Mouse (Mus musculus): ENCODE measurements at regions not wholly inside any gene's neighbourhood (a gene's known extent, or its start where the extent isn't known, plus 50 kb on each side); places are given as distances from the start of the nearest gene placed in this dataset.

DNA sequence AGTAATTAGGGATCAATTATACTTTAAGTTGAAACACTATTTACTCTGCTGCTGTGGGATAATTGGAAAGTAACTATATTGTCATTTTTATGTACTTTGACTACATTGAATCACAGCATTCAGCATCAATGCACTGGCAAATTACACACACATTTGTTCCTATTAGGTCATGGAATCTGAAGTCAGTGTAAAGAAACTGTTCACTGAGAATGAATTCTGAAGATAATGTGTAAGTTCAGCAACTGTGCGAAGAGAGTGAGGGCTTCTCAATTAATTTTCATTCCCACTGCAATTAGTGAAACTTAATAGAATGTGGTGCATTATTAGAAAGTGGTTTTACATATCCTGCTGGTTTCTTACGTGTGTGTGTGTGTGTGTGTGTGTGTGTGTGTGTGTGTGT, 735.6 kb downstream of the Pdha2 start:
- Histone ChIP-seq H3K27me3 (ENCODE audit: control insufficient read depth, insufficient read depth, low read depth, low read length) (no peaks in the 10 kb centered on the region), H3K27ac (ENCODE audit: low read length) (no peak overlapping the region), H3K4me1 (replicated peaks; ENCODE audit: control insufficient read depth, insufficient read depth, low read length) (no peaks in the 10 kb centered on the region), H3K9ac (ENCODE audit: low read length) (no peak overlapping the region), H3K4me2 (ENCODE audit: low read depth, low read length) (no peak overlapping the region), H3K36me3 (ENCODE audit: control insufficient read depth, insufficient read depth, low read length) (no peaks in the 10 kb centered on the region), H3K9me3 (ENCODE audit: control insufficient read depth, low read length) (no peaks in the 10 kb centered on the region), H3K4me3 (ENCODE audit: low read length) (no peak overlapping the region)
- no peak for ATAC-seq (ENCODE audit: low read depth)
- WGBS = 72% methylated on average over 2 of the region's 2 CpGs

- Histone ChIP-seq H3K4me1 (replicated peaks; ENCODE audit: control insufficient read depth, insufficient read depth, low read length) (no peaks in the 10 kb centered on the region), H3K9me3 (ENCODE audit: control insufficient read depth, low read length) (no peaks in the 10 kb centered on the region), H3K27ac (ENCODE audit: low read length) (no peak overlapping the region), H3K4me2 (ENCODE audit: low read depth, low read length) (no peak overlapping the region), H3K9ac (ENCODE audit: low read length) (no peak overlapping the region), H3K36me3 (ENCODE audit: control insufficient read depth, insufficient read depth, low read length) (no peaks in the 10 kb centered on the region), H3K4me3 (ENCODE audit: low read length) (no peak overlapping the region), H3K27me3 (ENCODE audit: control insufficient read depth, insufficient read depth, low read depth, low read length) (no peaks in the 10 kb centered on the region)
- ATAC-seq (ENCODE audit: low read depth) = no peak
- WGBS = 60% methylated on average over 8 of the region's 8 CpGs
Observed at GRCm38 (mm10) chr3:140452513-140452912, 759.6 kb downstream of the Pdha2 start.

- Histone ChIP-seq H3K9ac (ENCODE audit: low read length) (no peak overlapping the region), H3K4me2 (ENCODE audit: low read depth, low read length) (no peak overlapping the region), H3K4me3 (ENCODE audit: low read length) (no peak overlapping the region), H3K27ac (ENCODE audit: low read length) (no peak overlapping the region), H3K36me3 (ENCODE audit: control insufficient read depth, insufficient read depth, low read length) (no peaks in the 10 kb centered on the region), H3K27me3 (ENCODE audit: control insufficient read depth, insufficient read depth, low read depth, low read length) (no peaks in the 10 kb centered on the region), H3K9me3 (ENCODE audit: control insufficient read depth, low read length) (no peaks in the 10 kb centered on the region), H3K4me1 (replicated peaks; ENCODE audit: control insufficient read depth, insufficient read depth, low read length) (no peaks in the 10 kb centered on the region)
- no peak for ATAC-seq (ENCODE audit: low read depth)
- WGBS = 93% methylated on average over 1 of the region's 1 CpGs
Observed at GRCm38 (mm10) chr3:140451148-140451547, 761.0 kb downstream of the Pdha2 start.

DNA sequence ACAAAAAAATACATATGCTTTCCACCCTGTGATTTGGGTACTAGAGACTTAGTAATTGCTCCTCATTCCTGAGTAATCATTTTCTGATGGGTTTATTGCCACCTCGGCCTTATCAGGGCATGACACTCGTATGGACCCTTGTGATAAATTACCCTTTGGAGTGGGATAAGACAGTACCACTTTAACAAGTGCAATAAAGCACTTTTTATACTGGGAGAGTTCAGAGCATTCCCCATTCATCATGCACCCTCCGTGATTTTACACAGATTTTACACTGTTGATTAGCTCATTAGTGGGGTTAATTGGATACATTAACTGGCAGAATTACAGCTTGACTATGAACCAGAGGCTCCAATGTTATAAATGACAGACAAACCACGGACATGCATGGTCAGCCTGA, 802.9 kb downstream of the Pdha2 start:
- no peak for ATAC-seq (ENCODE audit: low read depth)
- no peaks in the 10 kb centered on the region for H3K4me1 ChIP-seq (replicated peaks; ENCODE audit: control insufficient read depth, insufficient read depth, low read length)
- H3K27me3 ChIP-seq (ENCODE audit: control insufficient read depth, insufficient read depth, low read depth, low read length) = no peaks in the 10 kb centered on the region
- H3K4me3 ChIP-seq (ENCODE audit: low read length) = no peak overlapping the region
- H3K9me3 ChIP-seq (ENCODE audit: control insufficient read depth, low read length) = no peaks in the 10 kb centered on the region
- H3K4me2 ChIP-seq (ENCODE audit: low read depth, low read length) = no peak overlapping the region
- no peak overlapping the region for H3K27ac ChIP-seq (ENCODE audit: low read length)
- H3K36me3 ChIP-seq (ENCODE audit: control insufficient read depth, insufficient read depth, low read length) = no peaks in the 10 kb centered on the region
- 49% methylated on average over 4 of the region's 4 CpGs for WGBS
- no peak overlapping the region for H3K9ac ChIP-seq (ENCODE audit: low read length)
